ENCODE assay signal across 29 mouse cellular contexts in the genomic region with DNA sequence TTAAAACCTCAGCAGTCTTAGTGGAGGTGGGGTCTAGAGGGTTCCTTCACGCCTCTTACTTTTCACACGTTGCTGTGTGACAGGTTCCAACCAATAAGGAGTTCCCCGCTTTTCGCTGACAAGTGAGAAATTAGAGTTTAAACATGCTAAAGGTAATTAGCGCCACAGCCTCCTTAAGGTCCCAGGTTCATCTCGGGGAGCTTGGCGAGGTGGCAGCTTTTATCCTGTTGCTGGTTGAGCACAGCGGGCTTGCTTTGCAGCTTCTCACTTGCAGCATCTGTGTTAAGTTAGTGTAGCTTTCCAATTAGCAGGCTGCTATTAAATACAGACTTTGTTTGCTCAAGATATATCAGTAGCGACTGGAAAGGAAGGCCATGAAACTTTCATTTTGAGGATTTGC.
DNase-seq lines count a peak whose midpoint lies in the region; ATAC-seq and TF ChIP-seq lines count a peak whose summit lies in the region.
"Had no signal": no experiment of that assay in that cellular context is flagged by ENCODE, and none has a peak within 500 bp of the region (broad histone marks: within the 10 kb centered on the region; RNA-seq: fewer than 3 reads in every experiment).

No protein-coding gene starts in this region.

- TF ChIP-seq CTCF in forebrain, postnatal 0 days (IDR thresholded peaks at IDR 0.05; ENCODE audit: low read depth), result no peak

- H3K4me2 ChIP-seq in heart, embryonic 12.5 days, result no peak overlapping the region
- H3K4me2 ChIP-seq in forebrain, postnatal 0 days (ENCODE audit: low read depth), result no peak overlapping the region
- H3K4me2 ChIP-seq: heart, embryonic 11.5 days; hindbrain, embryonic 14.5 days; kidney, embryonic 15.5 days; midbrain, embryonic 13.5 days; neural tube, embryonic 13.5 days had no signal

- no peak overlapping the region for H3K9ac ChIP-seq in heart, embryonic 12.5 days
- H3K9ac ChIP-seq in forebrain, postnatal 0 days, result no peak overlapping the region
- H3K9ac ChIP-seq: hindbrain, embryonic 14.5 days; kidney, embryonic 15.5 days; liver, embryonic 14.5 days; midbrain, embryonic 13.5 days; neural tube, embryonic 13.5 days had no signal

- no peak overlapping the region for H3K4me3 ChIP-seq in heart, embryonic 12.5 days
- H3K4me3 ChIP-seq in forebrain, postnatal 0 days (ENCODE audit: low read depth, low read length), result no peak overlapping the region
- H3K4me3 ChIP-seq: erythroblast, embryonic 14.5 days; kidney, embryonic 15.5 days; midbrain, embryonic 13.5 days; neural tube, embryonic 13.5 days had no signal

- 55% methylated on average over 9 of the region's 9 CpGs for WGBS in heart, embryonic 12.5 days
- WGBS in forebrain, postnatal 0 days, result 42% methylated on average over 9 of the region's 9 CpGs

- DNase-seq in heart, adult 11 months, result peak; percentile 79
- peak; percentile 19 for DNase-seq in embryo, embryonic 11 days
- no peak for DNase-seq in forebrain, postnatal 0 days
- DNase-seq: adrenal gland, adult 2 months; B cell, adult 2 months; cerebellum, adult 18-20 months; cerebellum, postnatal 10 days; gastrocnemius, postnatal 14 days; heart, adult 18-20 months; heart, postnatal 4 days; kidney, adult 11 months; kidney, postnatal 25 days; liver; lung, adult 2 months; lung, postnatal 10 days had no signal

- H3K36me3 ChIP-seq in heart, embryonic 12.5 days, result no peaks in the 10 kb centered on the region
- H3K36me3 ChIP-seq in forebrain, postnatal 0 days (ENCODE audit: insufficient read depth), result no peaks in the 10 kb centered on the region
- H3K36me3 ChIP-seq: kidney, embryonic 15.5 days; midbrain, embryonic 13.5 days; neural tube, embryonic 13.5 days had no signal

- ATAC-seq in heart, embryonic 12.5 days (ENCODE audit: insufficient number of reproducible peaks, low FRiP score), result no peak
- peak; percentile 27; the same call in 1 of the 2 replicates for ATAC-seq in forebrain, postnatal 0 days
- ATAC-seq in CD4-positive, CD25-positive, alpha-beta regulatory T cell, adult 4 months, result no peak
- ATAC-seq in cerebellum, adult (ENCODE audit: insufficient number of reproducible peaks, low FRiP score, low TSS enrichment), result no peak
- ATAC-seq: activated CD4-positive, CD25-positive, alpha-beta regulatory T cell, adult 4 months; inflammation-experienced regulatory T-cells, adult 6 months; midbrain, embryonic 13.5 days had no signal

- no peaks in the 10 kb centered on the region for H3K4me1 ChIP-seq in heart, embryonic 12.5 days (replicated peaks)
- H3K4me1 ChIP-seq in forebrain, postnatal 0 days (ENCODE audit: insufficient read depth), result no peaks in the 10 kb centered on the region
- H3K4me1 ChIP-seq: kidney, embryonic 15.5 days had no signal

- no peaks in the 10 kb centered on the region for H3K9me3 ChIP-seq in heart, embryonic 12.5 days (replicated peaks)
- H3K9me3 ChIP-seq in forebrain, postnatal 0 days (ENCODE audit: low read length), result no peaks in the 10 kb centered on the region
- H3K9me3 ChIP-seq: kidney, embryonic 15.5 days; midbrain, embryonic 13.5 days; neural tube, embryonic 13.5 days had no signal

- H3K27me3 ChIP-seq in heart, embryonic 12.5 days (replicated peaks), result no peaks in the 10 kb centered on the region
- H3K27me3 ChIP-seq in forebrain, postnatal 0 days (ENCODE audit: insufficient read depth, low read length), result no peaks in the 10 kb centered on the region
- H3K27me3 ChIP-seq: CH12.LX; kidney, embryonic 15.5 days; midbrain, embryonic 13.5 days; neural tube, embryonic 13.5 days had no signal

- H3K27ac ChIP-seq in heart, embryonic 12.5 days (ENCODE audit: poor library complexity, severe bottlenecking), result no peak overlapping the region
- no peak overlapping the region for H3K27ac ChIP-seq in forebrain, postnatal 0 days (ENCODE audit: low read depth, low read length)
- H3K27ac ChIP-seq: hindbrain, embryonic 14.5 days; kidney, embryonic 15.5 days; liver, embryonic 14.5 days; macrophage; midbrain, embryonic 13.5 days; neural tube, embryonic 13.5 days had no signal
